Mouse (Mus musculus) cerebellum, adult 11-12 months (tissue): ENCODE measurements at regions not wholly inside any gene's neighbourhood (a gene's known extent, or its start where the extent isn't known, plus 50 kb on each side); places are given as distances from the start of the nearest gene placed in this dataset.
A peak's percentile ranks its signal among the peaks of the same experiment; 100 is the strongest.

ENCODE experiments used
- DNase-seq: peaks from one replicate; pipeline ENCODE4 v3.0.0; 2022

DNA sequence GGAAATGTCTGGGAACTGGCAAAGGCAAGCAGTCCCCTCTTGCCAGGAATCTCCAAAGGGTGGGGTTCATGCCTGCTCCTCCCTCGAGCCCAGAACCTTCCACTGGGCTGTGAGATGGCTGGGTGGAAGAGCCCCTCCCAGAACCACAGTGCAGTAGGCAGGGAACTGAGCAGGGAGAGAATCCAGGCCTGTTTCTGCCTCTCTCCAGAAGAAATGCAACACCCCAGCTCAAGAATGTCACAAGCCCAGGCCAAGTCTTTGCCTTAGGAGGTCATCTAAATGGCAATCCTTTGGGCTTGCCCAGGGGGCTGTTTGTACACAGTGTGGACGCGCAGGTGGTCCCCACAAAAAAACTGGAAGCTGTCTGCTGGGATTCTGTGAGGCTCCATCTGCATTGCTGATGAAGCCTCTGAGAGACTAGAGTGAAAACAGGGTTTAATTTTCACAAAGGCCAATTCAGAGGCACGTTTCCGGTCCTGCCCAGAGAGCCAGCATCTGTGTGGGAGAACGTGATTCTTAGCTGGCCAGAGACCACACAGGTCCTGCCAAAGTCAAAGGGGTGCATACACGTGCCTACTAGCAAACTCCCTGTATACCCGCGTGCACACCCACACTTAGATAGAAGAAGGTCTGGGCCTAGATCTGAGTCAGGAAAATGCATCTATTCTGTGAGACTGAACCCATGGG is 129.0 kb downstream of the Hmg20a start:
- no peak for DNase-seq

DNA sequence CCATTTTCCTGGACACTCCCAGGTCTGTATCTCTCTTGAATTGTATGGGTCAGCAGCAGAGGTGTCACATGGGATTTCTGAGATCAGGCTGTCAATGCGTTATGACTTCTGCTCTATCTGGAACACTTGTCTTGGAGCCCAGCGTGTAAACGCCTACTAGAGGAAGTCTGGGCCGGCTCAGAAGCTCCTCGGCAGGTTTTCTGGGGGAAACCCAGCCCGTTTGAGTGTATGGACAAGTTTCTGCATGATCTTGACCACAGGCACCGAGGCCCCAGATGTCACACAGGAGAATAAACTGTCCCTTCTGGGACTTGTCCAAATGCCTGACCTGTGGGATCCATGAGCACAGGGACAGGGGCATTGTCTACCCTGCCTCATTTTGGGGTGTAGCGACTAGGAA is 131.4 kb downstream of the Hmg20a start:
- DNase-seq, result no peak

DNA sequence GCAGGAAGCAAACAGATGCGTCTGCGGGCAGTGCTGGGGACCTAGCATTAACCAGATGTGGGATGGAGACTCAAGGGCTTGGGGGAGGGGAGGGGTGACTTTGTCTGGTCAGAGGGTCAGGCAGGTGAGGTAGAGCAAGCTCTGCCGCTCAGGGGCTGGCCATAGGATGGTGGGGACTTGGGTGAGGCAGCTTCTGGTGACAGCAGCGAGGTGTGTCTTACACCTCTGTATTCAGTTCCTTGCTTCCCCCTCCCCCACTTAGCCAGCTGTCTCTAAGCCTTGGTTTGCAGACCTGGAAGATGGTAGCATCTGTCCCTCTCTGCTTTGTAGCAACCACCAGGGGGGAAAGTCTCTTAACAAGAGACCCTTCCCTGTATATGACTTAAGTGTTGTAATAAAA is 131.8 kb downstream of the Hmg20a start:
- DNase-seq, result no peak

DNA sequence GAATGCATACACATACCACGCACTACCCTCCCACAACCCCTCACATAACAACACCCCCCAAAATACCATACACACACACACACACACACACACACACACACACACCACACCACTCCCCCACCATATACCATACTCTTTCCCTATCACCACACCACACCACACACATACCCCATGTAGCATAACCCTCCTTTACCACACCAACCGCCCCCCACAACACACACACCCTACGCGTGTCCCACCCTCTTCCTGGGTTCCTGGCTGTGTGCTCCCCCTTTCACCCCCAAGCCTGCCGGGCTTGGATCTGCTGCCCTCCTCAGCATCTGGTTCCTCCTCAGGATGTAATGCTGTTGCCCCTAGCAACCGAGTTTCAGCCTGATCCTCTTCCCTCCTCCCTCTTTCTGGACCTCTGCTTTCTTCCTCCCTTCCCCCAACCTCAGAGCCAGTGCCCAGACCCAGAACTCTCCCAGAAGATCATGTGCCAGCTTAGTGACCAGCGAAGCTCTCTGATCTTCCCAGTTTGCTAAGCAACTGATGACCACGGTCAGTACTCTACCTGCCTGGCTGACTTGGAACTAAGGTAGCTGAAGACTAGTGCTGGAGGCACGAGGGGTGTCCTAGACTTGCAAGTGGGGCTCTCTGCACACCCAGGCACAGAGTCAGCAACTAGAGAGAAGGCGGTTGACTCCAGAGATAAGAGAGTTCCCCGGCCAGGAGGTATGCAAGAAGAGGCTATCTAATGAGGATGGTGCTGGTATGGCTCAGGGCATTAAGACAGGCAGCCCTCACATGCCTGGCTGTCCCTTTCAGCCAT is 133.2 kb downstream of the Hmg20a start:
- DNase-seq, result no peak

DNA sequence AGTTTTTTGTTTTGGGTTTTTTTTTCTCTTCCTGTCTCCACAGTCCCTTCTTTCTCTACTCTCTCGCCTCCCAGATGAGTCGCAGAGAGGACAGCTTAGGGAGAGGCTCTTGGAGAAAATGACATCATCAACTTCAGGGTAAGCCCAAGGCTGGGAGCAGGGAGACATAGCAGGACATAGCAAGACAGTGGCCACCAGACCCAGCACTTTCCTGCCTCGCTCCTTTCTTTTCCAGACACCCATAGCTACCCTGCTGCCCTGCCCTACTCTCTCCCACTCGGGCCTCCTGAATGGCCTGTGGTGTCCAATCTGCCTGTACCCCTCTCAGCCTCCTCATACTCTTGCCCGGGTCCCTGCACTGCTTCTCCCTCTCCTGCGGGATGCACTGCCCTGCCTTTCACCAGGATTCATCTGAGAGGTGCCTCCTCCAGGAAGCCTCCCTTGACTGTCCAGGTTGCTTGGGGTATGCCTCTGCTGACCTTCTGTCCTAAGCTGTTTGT is 133.8 kb downstream of the Hmg20a start:
- no peak for DNase-seq

DNA sequence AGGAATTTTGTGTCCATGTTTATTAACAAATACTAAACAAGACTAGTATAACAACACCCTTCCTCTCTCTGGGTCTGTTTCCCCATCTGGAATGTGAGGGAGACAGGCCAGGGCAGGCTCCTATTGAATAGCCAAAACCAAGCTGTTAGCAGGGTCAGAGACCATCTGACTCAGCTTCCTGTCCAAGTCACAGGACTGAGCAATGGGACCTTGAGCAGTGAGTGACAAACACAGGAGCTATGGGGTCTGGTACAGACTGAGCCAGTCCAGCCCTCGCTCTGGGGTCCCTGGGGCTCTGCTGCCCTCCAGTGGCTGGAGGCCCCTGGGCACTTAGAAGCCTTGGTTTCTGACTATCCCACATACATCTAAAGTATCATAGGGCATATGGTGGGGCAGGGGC is 134.4 kb downstream of the Hmg20a start:
- peak; percentile 71 for DNase-seq

DNA sequence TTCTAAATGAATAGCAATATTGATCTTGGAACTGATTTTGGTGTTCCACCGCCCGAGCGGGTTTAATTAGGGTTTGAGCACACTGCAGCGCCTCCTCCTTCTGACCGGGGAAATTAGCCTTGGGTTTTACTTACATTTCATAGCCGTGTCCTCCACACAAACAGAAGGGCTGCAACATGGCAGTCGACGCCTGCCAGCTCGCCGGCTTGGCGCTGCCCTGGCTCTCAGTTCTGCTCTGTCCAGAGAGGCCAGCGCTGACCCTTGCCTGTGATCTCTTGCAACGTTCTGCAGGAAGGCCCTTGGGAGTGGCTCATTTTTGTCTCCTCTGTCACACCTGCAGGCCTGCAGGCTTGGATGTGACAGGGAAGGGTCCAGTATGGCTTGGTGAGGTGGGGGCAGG is 135.2 kb downstream of the Hmg20a start:
- peak; percentile 73 for DNase-seq

DNA sequence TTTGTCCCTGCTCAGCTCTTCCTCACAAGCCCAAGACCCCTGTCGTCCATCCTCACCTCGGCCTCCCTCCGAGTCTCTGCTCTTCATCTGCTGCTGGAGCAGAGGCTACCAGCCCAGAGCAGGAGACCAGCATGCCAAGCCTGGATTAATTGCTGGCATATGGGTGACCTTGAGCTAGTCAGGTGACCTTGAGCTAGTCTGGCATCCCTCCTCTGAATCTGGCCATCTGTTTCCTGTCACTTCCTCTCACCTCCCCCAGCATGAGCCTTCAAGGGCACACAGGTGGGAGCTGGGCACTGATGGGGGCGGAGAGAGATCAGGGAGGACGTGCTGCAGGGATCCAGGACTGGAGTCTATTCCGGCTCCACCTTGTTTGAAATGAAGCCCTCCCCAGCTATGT is 135.7 kb downstream of the Hmg20a start:
- peak; percentile 65 for DNase-seq

DNA sequence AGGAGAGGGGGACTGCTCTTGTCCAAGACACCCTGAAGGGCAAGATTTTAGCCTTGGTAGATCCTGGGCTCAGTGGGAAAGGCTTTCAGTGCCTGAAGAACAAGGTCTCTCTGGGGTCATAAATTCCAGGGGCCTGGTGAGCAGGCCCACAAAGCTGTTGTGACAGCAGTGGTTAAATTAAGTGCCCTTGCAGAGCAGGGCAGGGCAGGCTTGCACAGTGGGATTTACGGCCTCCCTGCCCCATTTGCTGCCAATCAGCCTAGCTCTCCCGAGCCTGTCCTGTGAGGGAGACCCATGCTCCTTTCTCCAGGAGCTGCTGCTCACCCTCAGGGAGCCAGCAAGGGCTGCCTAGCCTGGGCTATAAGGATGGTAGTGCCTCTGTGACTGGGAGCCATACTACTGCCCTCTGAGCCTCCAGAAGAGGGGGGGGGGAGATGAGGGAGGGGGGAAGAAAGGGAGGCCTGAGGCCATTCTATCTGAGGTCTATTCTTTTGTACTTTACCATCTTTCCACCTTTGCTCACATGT is 141.3 kb downstream of the Hmg20a start:
- no peak for DNase-seq

DNA sequence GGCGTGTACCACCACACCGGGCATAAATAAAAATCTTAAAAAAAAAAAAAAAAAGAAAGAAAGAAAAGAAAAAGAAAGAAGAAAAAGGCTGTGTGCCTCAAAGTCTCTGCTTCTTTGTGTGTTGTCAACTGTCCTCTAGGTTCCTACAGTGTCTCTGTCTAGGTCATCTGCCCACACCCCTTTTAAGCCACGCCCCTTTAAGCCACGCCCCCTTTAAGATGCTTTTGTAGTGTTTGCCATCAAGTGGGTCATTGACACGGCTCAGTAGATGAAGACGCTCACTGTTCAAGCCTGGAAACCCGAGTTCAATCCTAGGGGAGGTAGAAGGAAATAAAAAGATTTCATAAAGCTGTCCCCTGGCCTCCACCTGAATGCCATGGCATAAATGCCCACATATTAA is 144.0 kb downstream of the Hmg20a start:
- DNase-seq, result no peak

DNA sequence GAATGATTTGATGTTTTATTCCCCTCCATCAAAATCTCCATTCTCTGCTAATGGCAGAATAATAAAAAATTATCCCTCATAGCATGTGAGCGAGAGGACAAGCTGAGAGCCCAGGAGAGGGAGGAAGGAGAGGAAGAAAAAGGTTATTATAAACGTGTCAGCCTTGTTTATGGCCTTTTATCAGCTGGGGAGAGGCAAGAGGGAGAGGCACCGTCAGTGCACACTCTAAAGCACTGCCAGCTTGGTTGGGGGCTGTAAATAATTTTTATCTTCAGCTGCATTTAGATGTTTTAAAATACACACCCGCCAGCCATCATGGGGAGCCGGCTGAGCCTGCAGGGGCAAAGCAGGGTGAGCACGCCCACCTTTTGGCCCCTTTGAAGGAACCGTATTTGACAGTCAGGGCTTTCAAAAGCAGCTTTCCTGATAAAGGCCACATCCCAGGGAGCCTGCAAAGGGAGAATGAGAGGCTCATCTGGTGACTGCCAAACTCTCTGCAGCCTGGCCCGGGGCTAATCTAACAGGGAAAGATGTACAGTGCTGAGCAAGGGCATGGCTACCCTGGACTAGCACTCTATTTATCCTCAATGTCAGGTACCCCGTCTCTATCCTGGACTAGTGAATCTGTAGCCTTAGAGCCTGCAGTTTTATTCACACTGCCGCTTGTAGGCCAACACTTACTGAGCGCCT is 145.8 kb downstream of the Hmg20a start:
- DNase-seq, result no peak
